Mouse (Mus musculus) frontal cortex, postnatal 10 days (tissue): ENCODE data around the gene Ispd.
A peak's percentile ranks its signal among the peaks of the same experiment; 100 is the strongest.

Experiments used
- DNase-seq, 2 experiments: peaks; one replicate each; pipeline ENCODE4 v3.0.0; 2022; ENCODE audit warnings: low spot score in 2 of 2, mixed read lengths in 1 of 2

The Ispd gene

GRCm38 (mm10) chr12:36708810-36709209, 327.6 kb downstream of the Ispd start:
- DNase-seq: no peak

- peak in 1 of 2 experiments; percentile 15 for DNase-seq
Observed at GRCm38 (mm10) chr12:36713866-36714662, 332.8 kb downstream of the Ispd start.

- no peak for DNase-seq
Observed at GRCm38 (mm10) chr12:36717526-36717925, 336.3 kb downstream of the Ispd start.

- DNase-seq: no peak
Observed at GRCm38 (mm10) chr12:36718417-36718816, 337.2 kb downstream of the Ispd start.

GRCm38 (mm10) chr12:36719074-36719473, 337.8 kb downstream of the Ispd start:
- no peak for DNase-seq

- DNase-seq: no peak
Observed at GRCm38 (mm10) chr12:36720779-36721178, 339.5 kb downstream of the Ispd start.

- no peak for DNase-seq
Observed at GRCm38 (mm10) chr12:36721223-36721622, 340.0 kb downstream of the Ispd start.

- DNase-seq: no peak
Observed at GRCm38 (mm10) chr12:36722754-36723153, 341.5 kb downstream of the Ispd start.

GRCm38 (mm10) chr12:36723302-36723701, 342.1 kb downstream of the Ispd start:
- no peak for DNase-seq

GRCm38 (mm10) chr12:36724297-36724696, 343.0 kb downstream of the Ispd start:
- no peak for DNase-seq

- DNase-seq: no peak
Observed at GRCm38 (mm10) chr12:36725250-36725649, 344.0 kb downstream of the Ispd start.

- no peak for DNase-seq
Observed at GRCm38 (mm10) chr12:36726026-36726425, 344.8 kb downstream of the Ispd start.

- DNase-seq: no peak
Observed at GRCm38 (mm10) chr12:36733673-36734371, 352.6 kb downstream of the Ispd start.
